In the genomic region with DNA sequence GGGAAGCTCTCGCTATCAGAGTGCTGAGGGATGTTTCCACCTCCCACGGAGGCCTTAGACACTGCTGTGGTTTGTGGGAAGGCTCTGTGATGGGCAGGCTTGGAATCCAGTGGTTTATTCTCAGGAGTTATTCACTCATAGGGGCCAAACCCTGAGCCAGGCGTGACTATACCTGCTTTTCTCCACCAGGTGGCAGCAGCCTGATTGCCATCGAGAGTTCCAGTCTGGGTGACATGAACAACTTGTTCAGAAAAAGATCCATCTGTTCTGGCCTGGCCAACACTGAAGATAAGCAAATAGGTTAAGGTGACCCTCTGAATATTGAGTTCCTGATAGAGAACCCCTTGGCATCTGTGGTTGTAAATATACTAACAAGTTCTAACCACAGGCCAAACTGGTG, we compare ENCODE assay signal across 8 mouse cellular contexts. TPM values are rescaled to one million over a fixed set of nuclear protein-coding genes. Genes with fewer than 3 reads are reported as not detected.
DNase-seq lines count a peak whose midpoint lies in the region; ATAC-seq and TF ChIP-seq lines count a peak whose summit lies in the region.

No protein-coding gene starts in this region.

- H3K36me3 ChIP-seq in midbrain, embryonic 11.5 days (ENCODE audit: control insufficient read depth, insufficient read depth, low read length), result no peaks in the 10 kb centered on the region; the same call in 1 of the 2 replicates
- H3K36me3 ChIP-seq in midbrain, embryonic 13.5 days, result peaks cover 14% of the 10 kb centered on the region
- H3K36me3 ChIP-seq in forebrain, embryonic 16.5 days (ENCODE audit: control insufficient read depth, insufficient read depth), result no peaks in the 10 kb centered on the region
- 0 out of 2 replicates have a peak, but pooled peaks cover 5% of the 10 kb centered on the region for H3K36me3 ChIP-seq in hindbrain, postnatal 0 days (ENCODE audit: insufficient read depth, low read length)
- peaks cover 10% of the 10 kb centered on the region for H3K36me3 ChIP-seq in midbrain, postnatal 0 days (ENCODE audit: insufficient read depth, low read length)

- TF ChIP-seq CTCF in hindbrain, postnatal 0 days (IDR thresholded peaks at IDR 0.05; ENCODE audit: low read depth), result peak; percentile 96
- TF ChIP-seq CTCF in midbrain, postnatal 0 days (IDR thresholded peaks at IDR 0.05), result peak; percentile 96

- no peaks in the 10 kb centered on the region for H3K27me3 ChIP-seq in midbrain, embryonic 11.5 days (ENCODE audit: control insufficient read depth, insufficient read depth, low read length)
- no peaks in the 10 kb centered on the region for H3K27me3 ChIP-seq in midbrain, embryonic 13.5 days
- no peaks in the 10 kb centered on the region for H3K27me3 ChIP-seq in forebrain, embryonic 16.5 days (replicated peaks; ENCODE audit: control insufficient read depth, insufficient read depth, low read length)
- H3K27me3 ChIP-seq in hindbrain, postnatal 0 days (ENCODE audit: insufficient read depth, low read length), result no peaks in the 10 kb centered on the region
- H3K27me3 ChIP-seq in midbrain, postnatal 0 days (ENCODE audit: insufficient read depth, low read length), result no peaks in the 10 kb centered on the region

- H3K9ac ChIP-seq in midbrain, embryonic 11.5 days (ENCODE audit: low read length), result no peak overlapping the region
- H3K9ac ChIP-seq in midbrain, embryonic 13.5 days (replicated peaks), result no peak overlapping the region
- no peak overlapping the region for H3K9ac ChIP-seq in forebrain, embryonic 16.5 days (replicated peaks; ENCODE audit: low read depth, low read length)
- H3K9ac ChIP-seq in hindbrain, postnatal 0 days (replicated peaks; ENCODE audit: low read length), result no peak overlapping the region
- no peak overlapping the region for H3K9ac ChIP-seq in midbrain, postnatal 0 days (replicated peaks; ENCODE audit: low read length, poor library complexity, severe bottlenecking)

- no peak overlapping the region for H3K4me3 ChIP-seq in midbrain, embryonic 11.5 days (ENCODE audit: low read depth, low read length)
- no peak overlapping the region for H3K4me3 ChIP-seq in midbrain, embryonic 13.5 days (replicated peaks)
- no peak overlapping the region for H3K4me3 ChIP-seq in forebrain, embryonic 16.5 days (replicated peaks; ENCODE audit: low read length)
- H3K4me3 ChIP-seq in hindbrain, postnatal 0 days (ENCODE audit: low read length), result no peak overlapping the region
- no peak overlapping the region for H3K4me3 ChIP-seq in midbrain, postnatal 0 days (ENCODE audit: low read depth, low read length)

- peak; percentile 97 for DNase-seq in midbrain, embryonic 11.5 days (ENCODE audit: low spot score, missing footprints)
- DNase-seq in c-Kit-positive CD71-positive TER-119-positive erythroid progenitor cells, embryonic 14.5 days (ENCODE audit: low spot score), result peak; percentile 78
- DNase-seq in hindbrain, postnatal 0 days (ENCODE audit: low spot score), result peak; percentile 86
- peak; percentile 81 to 82 for DNase-seq in left cerebral cortex, adult 18-20 months (ENCODE audit: low spot score in 2 of 2)
- peak; percentile 81 for DNase-seq in midbrain, postnatal 0 days (ENCODE audit: low spot score)
- peak; percentile 75 to 89 for DNase-seq in spleen, postnatal 4 days (ENCODE audit: low spot score in 2 of 2)

- no peaks in the 10 kb centered on the region for H3K4me1 ChIP-seq in midbrain, embryonic 11.5 days (ENCODE audit: control insufficient read depth, insufficient read depth, low read length)
- no peaks in the 10 kb centered on the region for H3K4me1 ChIP-seq in midbrain, embryonic 13.5 days (replicated peaks)
- H3K4me1 ChIP-seq in forebrain, embryonic 16.5 days (replicated peaks; ENCODE audit: control insufficient read depth, insufficient read depth, low read length), result no peaks in the 10 kb centered on the region
- no peaks in the 10 kb centered on the region for H3K4me1 ChIP-seq in hindbrain, postnatal 0 days (ENCODE audit: insufficient read depth, low read length)
- H3K4me1 ChIP-seq in midbrain, postnatal 0 days (ENCODE audit: insufficient read depth, low read length), result no peaks in the 10 kb centered on the region

- no peak for ATAC-seq in midbrain, embryonic 11.5 days (ENCODE audit: low FRiP score)
- no peak for ATAC-seq in midbrain, embryonic 13.5 days
- 0 out of 2 replicates have a peak, but pooled peaks have one; percentile 54 for ATAC-seq in forebrain, embryonic 16.5 days
- peak; percentile 66; the same call in 1 of the 2 replicates for ATAC-seq in hindbrain, postnatal 0 days
- no peak for ATAC-seq in midbrain, postnatal 0 days (ENCODE audit: low FRiP score)

- no peak overlapping the region for H3K27ac ChIP-seq in midbrain, embryonic 11.5 days (ENCODE audit: low read depth, low read length)
- H3K27ac ChIP-seq in midbrain, embryonic 13.5 days, result no peak overlapping the region
- H3K27ac ChIP-seq in forebrain, embryonic 16.5 days (ENCODE audit: low read length), result no peak overlapping the region
- no peak overlapping the region for H3K27ac ChIP-seq in hindbrain, postnatal 0 days
- no peak overlapping the region for H3K27ac ChIP-seq in midbrain, postnatal 0 days (ENCODE audit: low read depth, low read length)

- 4% methylated on average over 4 of the region's 4 CpGs for WGBS in midbrain, embryonic 11.5 days
- WGBS in midbrain, embryonic 13.5 days, result 7% methylated on average over 4 of the region's 4 CpGs
- WGBS in forebrain, embryonic 16.5 days, result 5% methylated on average over 4 of the region's 4 CpGs
- 3% methylated on average over 4 of the region's 4 CpGs for WGBS in hindbrain, postnatal 0 days
- 5% methylated on average over 4 of the region's 4 CpGs for WGBS in midbrain, postnatal 0 days

- no peak overlapping the region for H3K4me2 ChIP-seq in midbrain, embryonic 11.5 days
- no peak overlapping the region for H3K4me2 ChIP-seq in midbrain, embryonic 13.5 days (replicated peaks)
- H3K4me2 ChIP-seq in forebrain, embryonic 16.5 days (ENCODE audit: low read length), result no peak overlapping the region
- H3K4me2 ChIP-seq in hindbrain, postnatal 0 days (ENCODE audit: low read depth, low read length), result no peak overlapping the region
- no peak overlapping the region for H3K4me2 ChIP-seq in midbrain, postnatal 0 days (ENCODE audit: low read depth, low read length, poor library complexity, severe bottlenecking)

- H3K9me3 ChIP-seq in midbrain, embryonic 11.5 days (ENCODE audit: control insufficient read depth, low read length), result no peaks in the 10 kb centered on the region
- H3K9me3 ChIP-seq in midbrain, embryonic 13.5 days, result no peaks in the 10 kb centered on the region
- no peaks in the 10 kb centered on the region for H3K9me3 ChIP-seq in forebrain, embryonic 16.5 days (ENCODE audit: control insufficient read depth, low read length)
- no peaks in the 10 kb centered on the region for H3K9me3 ChIP-seq in hindbrain, postnatal 0 days (ENCODE audit: low read length)
- no peaks in the 10 kb centered on the region for H3K9me3 ChIP-seq in midbrain, postnatal 0 days (ENCODE audit: low read length)

RNA-seq across cellular contexts. Expression of a gene that starts 19.3 kb away (rescaled TPM):
- 195 TPM in 2 replicates for polyA plus RNA-seq in midbrain, embryonic 11.5 days (2014; fragmentation: Nextera tagmentation; extraction: Ambion mirVana)
- polyA plus RNA-seq in midbrain, embryonic 13.5 days (2015; fragmentation: Nextera tagmentation; extraction: Ambion mirVana), result 168 and 179 TPM in 2 replicates
- polyA plus RNA-seq in forebrain, embryonic 16.5 days (2015; fragmentation: Nextera tagmentation; extraction: Ambion mirVana), result 182 and 185 TPM in 2 replicates
- total RNA-seq in hindbrain, postnatal 0 days (2014; rRNA removed), result 143 and 156 TPM in 2 replicates
- polyA plus RNA-seq in hindbrain, postnatal 0 days (2015; fragmentation: Nextera tagmentation; extraction: Ambion mirVana), result 197 and 214 TPM in 2 replicates
- total RNA-seq in left cerebral cortex, adult 18-20 months (2021), result 100 to 1,000 TPM in 1 of 2 experiments, 10 to 100 TPM in 1; 87.4 to 103 TPM
- total RNA-seq in midbrain, postnatal 0 days (2014; rRNA removed), result 132 and 137 TPM in 2 replicates
- 207 and 222 TPM in 2 replicates for polyA plus RNA-seq in midbrain, postnatal 0 days (2015; fragmentation: Nextera tagmentation; extraction: Ambion mirVana)

RNA-seq across cellular contexts. Expression of a gene that starts 26.4 kb away (rescaled TPM):
- polyA plus RNA-seq in midbrain, embryonic 11.5 days (2014; fragmentation: Nextera tagmentation; extraction: Ambion mirVana), result 10.2 and 10.4 TPM in 2 replicates
- 29.0 and 32.1 TPM in 2 replicates for polyA plus RNA-seq in midbrain, embryonic 13.5 days (2015; fragmentation: Nextera tagmentation; extraction: Ambion mirVana)
- polyA plus RNA-seq in forebrain, embryonic 16.5 days (2015; fragmentation: Nextera tagmentation; extraction: Ambion mirVana), result 36.8 and 38.5 TPM in 2 replicates
- total RNA-seq in hindbrain, postnatal 0 days (2014; rRNA removed), result 23.0 and 28.8 TPM in 2 replicates
- 14.7 and 15.2 TPM in 2 replicates for polyA plus RNA-seq in hindbrain, postnatal 0 days (2015; fragmentation: Nextera tagmentation; extraction: Ambion mirVana)
- total RNA-seq in left cerebral cortex, adult 18-20 months (2021), result 10 to 100 TPM; 37.8 to 41.1 TPM
- total RNA-seq in midbrain, postnatal 0 days (2014; rRNA removed), result 25.3 and 25.7 TPM in 2 replicates
- 12.6 and 13.2 TPM in 2 replicates for polyA plus RNA-seq in midbrain, postnatal 0 days (2015; fragmentation: Nextera tagmentation; extraction: Ambion mirVana)

RNA-seq across cellular contexts. Expression of a gene that starts 37.4 kb away (rescaled TPM):
- polyA plus RNA-seq in midbrain, embryonic 11.5 days (2014; fragmentation: Nextera tagmentation; extraction: Ambion mirVana), result 0.39 and 1.1 TPM in 2 replicates
- polyA plus RNA-seq in midbrain, embryonic 13.5 days (2015; fragmentation: Nextera tagmentation; extraction: Ambion mirVana), result 1.5 and 2.0 TPM in 2 replicates
- 1.3 and 2.4 TPM in 2 replicates for polyA plus RNA-seq in forebrain, embryonic 16.5 days (2015; fragmentation: Nextera tagmentation; extraction: Ambion mirVana)
- total RNA-seq in hindbrain, postnatal 0 days (2014; rRNA removed), result 1.8 and 2.0 TPM in 2 replicates
- polyA plus RNA-seq in hindbrain, postnatal 0 days (2015; fragmentation: Nextera tagmentation; extraction: Ambion mirVana), result 0.77 and 0.88 TPM in 2 replicates
- 1 to 10 TPM; 1.2 to 1.3 TPM for total RNA-seq in left cerebral cortex, adult 18-20 months (2021)
- 0.66 and 2.1 TPM in 2 replicates for total RNA-seq in midbrain, postnatal 0 days (2014; rRNA removed)
- 0.32 and 0.51 TPM in 2 replicates for polyA plus RNA-seq in midbrain, postnatal 0 days (2015; fragmentation: Nextera tagmentation; extraction: Ambion mirVana)

Comparison
In these comparisons a context has a peak if more than half of its experiments do, and no peak if none do; other contexts are left out.
1. ATAC-seq: peak in forebrain, embryonic 16.5 days (single experiment) and hindbrain, postnatal 0 days (single experiment); none in midbrain, embryonic 11.5 days (single experiment), midbrain, embryonic 13.5 days (single experiment) and midbrain, postnatal 0 days (single experiment).
2. Peak in every context shown above with its lines, with median percentiles within 50 percentile points of each other: DNase-seq.